Mouse (Mus musculus) activated CD4-positive, CD25-positive, alpha-beta regulatory T cell, adult 4 months (primary cell): Measurements from ENCODE around the gene Klk1b8. TPM values are rescaled to one million over a fixed set of nuclear protein-coding genes. Genes with fewer than 3 reads are reported as not detected.

Source experiments
- polyA plus RNA-seq, 2 experiments: library from polyadenylated mRNA; unstranded; fragments of 100-300 nt; shearing (Covaris generic); gene quantifications; one replicate each; pipeline ENCODE4 v1.2.1; 2017

Klk1b8 gene
- polyA plus RNA-seq, 2 experiments from 2014 or later: not detected

Other genes starting within 250 kb of the Klk1b8 start
- not detected for gene Klk13, start 238.1 kb upstream of the Klk1b8 start, polyA plus RNA-seq
- not detected for gene Klk12, start 181.8 kb upstream of the Klk1b8 start, polyA plus RNA-seq
- gene Klk11, start 176.1 kb upstream of the Klk1b8 start, polyA plus RNA-seq: under 1 TPM in 1 of 2 experiments, not detected in 1; 0.36 TPM
- under 1 TPM in 1 of 2 experiments, not detected in 1; 0.32 TPM for gene Klk10, start 169.6 kb upstream of the Klk1b8 start, polyA plus RNA-seq
- not detected for gene Klk9, start 158.8 kb upstream of the Klk1b8 start, polyA plus RNA-seq
- 100 to 1,000 TPM; 179 to 197 TPM for gene Klk8, start 153.1 kb upstream of the Klk1b8 start, polyA plus RNA-seq
- not detected for gene Klk7, start 139.4 kb upstream of the Klk1b8 start, polyA plus RNA-seq
- gene Klk6, start 126.2 kb upstream of the Klk1b8 start, polyA plus RNA-seq: not detected
- not detected for gene Klk5, start 108.7 kb upstream of the Klk1b8 start, polyA plus RNA-seq
- not detected for gene Klk4, start 69.5 kb upstream of the Klk1b8 start, polyA plus RNA-seq
- gene Klk15, start 16.9 kb upstream of the Klk1b8 start, polyA plus RNA-seq: not detected
- not detected for gene Klk1b1, start 16.1 kb downstream of the Klk1b8 start, polyA plus RNA-seq
- not detected for gene Klk1b9, start 25.4 kb downstream of the Klk1b8 start, polyA plus RNA-seq
- gene Klk1b11, start 45.2 kb downstream of the Klk1b8 start, polyA plus RNA-seq: not detected
- gene Klk1b26, start 61.5 kb downstream of the Klk1b8 start, polyA plus RNA-seq: not detected
- 1 to 10 TPM; 1.2 to 3.9 TPM for gene Klk1b27, start 101.6 kb downstream of the Klk1b8 start, polyA plus RNA-seq
- not detected for gene Klk1b21, start 151.7 kb downstream of the Klk1b8 start, polyA plus RNA-seq
- not detected for gene Klk1b22, start 162.0 kb downstream of the Klk1b8 start, polyA plus RNA-seq
- not detected for gene Klk1b16, start 186.1 kb downstream of the Klk1b8 start, polyA plus RNA-seq
- gene Klk1b24, start 237.6 kb downstream of the Klk1b8 start, polyA plus RNA-seq: not detected
- gene Klk1b3, start 247.5 kb downstream of the Klk1b8 start, polyA plus RNA-seq: not detected